Mouse (Mus musculus): Measurements from ENCODE around the gene Gm9573. TPM values are rescaled to one million over a fixed set of nuclear protein-coding genes. Genes with fewer than 3 reads are reported as not detected.

Gm9573 gene
- polyA plus RNA-seq, 1 experiment from 2014 or later = 0.17 TPM

DNA sequence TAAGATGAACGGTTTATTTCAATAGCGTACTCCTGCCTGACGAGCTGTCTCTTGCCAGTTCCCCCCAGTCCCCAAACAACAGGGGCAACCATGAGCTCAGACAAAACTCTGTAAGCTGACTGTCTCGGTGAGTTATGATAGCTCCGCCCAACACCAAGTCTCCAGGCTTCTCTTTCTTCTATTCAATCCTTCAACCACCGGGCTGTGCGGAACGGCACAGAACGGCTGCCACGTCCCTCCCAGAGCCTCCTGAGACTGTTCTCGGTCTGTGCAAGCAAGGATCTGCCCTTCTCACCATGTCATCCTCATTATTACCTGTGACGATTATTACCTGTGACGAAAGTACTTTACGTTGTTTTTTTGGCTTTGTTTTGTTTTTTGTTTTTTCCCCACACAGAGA is 55.6 kb downstream of the Gm9573 start:
- Histone ChIP-seq H3K9ac (no peak overlapping the region), H3K27ac (replicated peaks) (no peak overlapping the region), H3K27me3 (peaks cover 25% of the 10 kb centered on the region), H3K9me3 (replicated peaks) (no peaks in the 10 kb centered on the region), H3K4me2 (replicated peaks) (no peak overlapping the region), H3K4me1 (peaks cover 11% of the 10 kb centered on the region), H3K36me3 (no peaks in the 10 kb centered on the region), H3K4me3 (replicated peaks) (no peak overlapping the region)
- no peak for ATAC-seq (ENCODE audit: insufficient number of reproducible peaks, low FRiP score, low TSS enrichment, low read depth)
- WGBS = 70% methylated on average over 14 of the region's 14 CpGs

DNA sequence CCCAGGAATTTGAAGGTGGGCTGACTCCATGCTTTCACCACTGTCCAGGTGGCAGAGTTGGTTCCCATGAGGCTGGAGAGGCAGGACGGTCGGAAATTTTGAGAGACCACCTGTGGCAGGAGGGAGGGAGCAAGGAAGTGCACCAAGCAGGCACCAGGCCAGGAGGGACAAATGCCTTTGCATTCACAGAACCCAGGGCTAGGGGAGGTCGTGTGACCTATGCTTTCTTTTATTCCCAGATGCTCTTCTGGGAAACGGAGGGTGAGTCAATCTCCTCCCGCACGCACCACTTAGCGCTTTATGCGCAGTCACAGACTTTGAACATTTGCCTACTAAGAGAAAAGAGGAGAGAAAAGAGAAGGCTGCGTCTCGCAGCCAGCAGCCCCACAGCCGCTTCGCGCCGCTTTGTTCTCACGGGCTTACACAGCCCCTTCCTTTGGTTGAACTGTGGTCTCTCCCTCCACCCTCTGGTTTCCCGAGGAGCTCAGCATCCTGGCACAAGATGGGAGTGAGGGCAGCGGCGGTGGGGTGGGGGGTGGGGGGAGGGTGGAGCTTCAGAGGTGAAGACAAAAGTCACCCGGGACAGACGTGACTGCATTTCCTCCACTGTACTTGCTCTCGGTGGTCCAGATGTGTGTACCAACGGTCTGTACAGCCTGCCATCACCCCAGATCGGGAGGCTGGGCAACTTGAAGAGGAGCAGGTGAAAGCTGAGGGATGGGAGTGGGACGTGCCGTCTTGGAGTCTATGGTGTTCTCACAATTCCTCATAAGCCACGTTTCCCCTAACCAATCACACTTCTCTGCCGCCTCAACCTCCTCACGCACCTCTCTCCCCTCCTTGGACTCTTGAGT is 57.1 kb downstream of the Gm9573 start:
- Histone ChIP-seq H3K27ac (replicated peaks) (no peak overlapping the region), H3K36me3 (no peaks in the 10 kb centered on the region), H3K4me3 (replicated peaks) (peak overlapping the region; percentile 22), H3K9me3 (replicated peaks) (no peaks in the 10 kb centered on the region), H3K27me3 (peaks cover 21% of the 10 kb centered on the region), H3K9ac (no peak overlapping the region), H3K4me1 (peaks cover 11% of the 10 kb centered on the region), H3K4me2 (replicated peaks) (peak overlapping the region; percentile 47)
- WGBS = 6% methylated on average over 28 of the region's 28 CpGs
- ATAC-seq (ENCODE audit: insufficient number of reproducible peaks, low FRiP score, low TSS enrichment, low read depth) = peak; percentile 32; the same call in 1 of the 2 replicates

Other genes starting within 250 kb of the Gm9573 start
- 2.4 and 2.7 TPM in 2 replicates for gene H2-Q4, start 247.0 kb downstream of the Gm9573 start, polyA plus RNA-seq (2015; fragmentation: Nextera tagmentation; extraction: Ambion mirVana)
- 0.14 and 0.28 TPM in 2 replicates for gene H2-Q6, start 201.8 kb downstream of the Gm9573 start, polyA plus RNA-seq (2015; fragmentation: Nextera tagmentation; extraction: Ambion mirVana)
- gene H2-Q7, start 187.5 kb downstream of the Gm9573 start, polyA plus RNA-seq (2015; fragmentation: Nextera tagmentation; extraction: Ambion mirVana) = 2.0 and 2.2 TPM in 2 replicates
- 0.73 and 0.93 TPM in 2 replicates for gene H2-Q10, start 156.5 kb downstream of the Gm9573 start, polyA plus RNA-seq (2015; fragmentation: Nextera tagmentation; extraction: Ambion mirVana)
- gene Pou5f1, start 120.6 kb downstream of the Gm9573 start, polyA plus RNA-seq (2015; fragmentation: Nextera tagmentation; extraction: Ambion mirVana) = not detected in 2 replicates
- gene Tcf19, start 109.8 kb downstream of the Gm9573 start, polyA plus RNA-seq (2015; fragmentation: Nextera tagmentation; extraction: Ambion mirVana) = 86.0 and 86.2 TPM in 2 replicates
- 18.3 and 20.7 TPM in 2 replicates for gene Cchcr1, start 109.5 kb downstream of the Gm9573 start, polyA plus RNA-seq (2015; fragmentation: Nextera tagmentation; extraction: Ambion mirVana)
- 20.4 and 22.7 TPM in 2 replicates for gene Psors1c2, start 93.4 kb downstream of the Gm9573 start, polyA plus RNA-seq (2015; fragmentation: Nextera tagmentation; extraction: Ambion mirVana)
- gene Cdsn, start 74.5 kb downstream of the Gm9573 start, polyA plus RNA-seq (2015; fragmentation: Nextera tagmentation; extraction: Ambion mirVana) = 12.1 and 12.5 TPM in 2 replicates
- 21.5 and 39.7 TPM in 2 replicates for gene 2300002M23Rik, start 59.2 kb downstream of the Gm9573 start, polyA plus RNA-seq (2015; fragmentation: Nextera tagmentation; extraction: Ambion mirVana)
- 0.25 and 0.81 TPM in 2 replicates for gene Sfta2, start 25.1 kb downstream of the Gm9573 start, polyA plus RNA-seq (2015; fragmentation: Nextera tagmentation; extraction: Ambion mirVana)
- gene Mucl3, start 17.1 kb upstream of the Gm9573 start, polyA plus RNA-seq (2015; fragmentation: Nextera tagmentation; extraction: Ambion mirVana) = 0.36 TPM in 1 of 2 replicates, not detected in the other
- 16.6 and 19.0 TPM in 2 replicates for gene Vars2, start 41.0 kb upstream of the Gm9573 start, polyA plus RNA-seq (2015; fragmentation: Nextera tagmentation; extraction: Ambion mirVana)
- 35.4 and 39.5 TPM in 2 replicates for gene Gtf2h4, start 47.1 kb upstream of the Gm9573 start, polyA plus RNA-seq (2015; fragmentation: Nextera tagmentation; extraction: Ambion mirVana)
- gene Ddr1, start 78.0 kb upstream of the Gm9573 start, polyA plus RNA-seq (2015; fragmentation: Nextera tagmentation; extraction: Ambion mirVana) = 95.1 and 100 TPM in 2 replicates
- gene Ier3, start 195.0 kb upstream of the Gm9573 start, polyA plus RNA-seq (2015; fragmentation: Nextera tagmentation; extraction: Ambion mirVana) = 28.7 and 30.2 TPM in 2 replicates
- gene Flot1, start 196.6 kb upstream of the Gm9573 start, polyA plus RNA-seq (2015; fragmentation: Nextera tagmentation; extraction: Ambion mirVana) = 64.4 and 72.6 TPM in 2 replicates
- 823 TPM in 2 replicates for gene Tubb5, start 211.7 kb upstream of the Gm9573 start, polyA plus RNA-seq (2015; fragmentation: Nextera tagmentation; extraction: Ambion mirVana)
- gene Mdc1, start 214.9 kb upstream of the Gm9573 start, polyA plus RNA-seq (2015; fragmentation: Nextera tagmentation; extraction: Ambion mirVana) = 12.0 and 16.1 TPM in 2 replicates
- 53.2 and 55.2 TPM in 2 replicates for gene Nrm, start 234.7 kb upstream of the Gm9573 start, polyA plus RNA-seq (2015; fragmentation: Nextera tagmentation; extraction: Ambion mirVana)
- 28.5 and 30.3 TPM in 2 replicates for gene Ppp1r18, start 239.0 kb upstream of the Gm9573 start, polyA plus RNA-seq (2015; fragmentation: Nextera tagmentation; extraction: Ambion mirVana)

Data from embryonic facial prominence, embryonic 15.5 days (tissue).